Mouse (Mus musculus): ENCODE data around the gene Thbs3.

Thbs3 gene

GRCm38 (mm10) chr3:89226900-89227299 lies 11.9 kb downstream of the Thbs3 start, which contains the start of gene Mtx1:
Gene Mtx1 (minus strand): TSS chr3:89227088.
- DNase-seq (ENCODE audit: low spot score in 2 of 2): no peak

DNA sequence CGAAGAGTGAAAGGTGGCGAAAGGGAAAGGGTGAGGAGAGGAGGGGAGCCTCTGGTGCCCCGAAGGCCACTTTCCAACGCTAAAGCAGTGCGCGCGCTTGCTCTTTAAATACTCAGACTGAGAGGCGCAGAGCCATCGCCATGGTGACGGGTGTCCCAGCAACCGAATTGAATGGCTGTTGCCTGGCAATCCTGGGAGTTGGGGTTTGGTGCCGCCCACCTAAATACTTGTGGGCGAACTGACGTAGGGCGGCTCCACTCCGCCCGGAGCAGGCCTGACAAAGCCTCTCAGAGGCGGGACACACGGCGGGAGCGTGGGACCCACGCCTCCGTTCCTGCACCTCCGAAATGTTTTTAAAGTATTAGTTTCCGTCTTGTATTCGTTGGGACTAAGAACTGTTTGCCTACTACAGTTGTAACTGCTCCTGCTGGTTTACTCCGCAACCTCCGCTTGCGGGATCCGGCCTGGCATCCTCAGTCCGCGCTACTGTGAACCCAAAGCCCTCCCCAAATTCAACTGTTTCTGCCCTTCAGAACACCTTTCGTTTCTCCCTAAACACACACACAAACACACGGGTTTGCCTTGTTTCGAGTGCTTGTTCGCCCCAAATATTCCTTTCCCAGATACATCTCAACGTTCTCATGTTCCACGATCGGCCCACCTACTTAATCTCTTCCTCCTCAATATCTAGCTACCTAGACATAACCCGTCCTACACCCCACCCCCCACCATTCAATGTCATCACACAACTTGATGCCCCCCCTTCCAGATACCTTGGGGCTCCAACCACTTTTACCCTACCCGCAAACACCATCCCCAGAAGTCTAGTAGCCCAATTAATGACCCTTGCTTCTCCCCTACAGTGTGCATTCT lies 12.6 kb downstream of the Thbs3 start:
- DNase-seq (ENCODE audit: low spot score in 2 of 2): peak; percentile 89 to 96

- peak; percentile 88 for DNase-seq (ENCODE audit: low spot score in 2 of 2)
Measured at GRCm38 (mm10) chr3:89228180-89228549, 13.2 kb downstream of the Thbs3 start.

GRCm38 (mm10) chr3:89228836-89229235 lies 13.9 kb downstream of the Thbs3 start, which contains the start of gene Muc1:
Gene Muc1 (plus strand): TSS chr3:89229057.
- no peak for DNase-seq (ENCODE audit: low spot score in 2 of 2)

DNA sequence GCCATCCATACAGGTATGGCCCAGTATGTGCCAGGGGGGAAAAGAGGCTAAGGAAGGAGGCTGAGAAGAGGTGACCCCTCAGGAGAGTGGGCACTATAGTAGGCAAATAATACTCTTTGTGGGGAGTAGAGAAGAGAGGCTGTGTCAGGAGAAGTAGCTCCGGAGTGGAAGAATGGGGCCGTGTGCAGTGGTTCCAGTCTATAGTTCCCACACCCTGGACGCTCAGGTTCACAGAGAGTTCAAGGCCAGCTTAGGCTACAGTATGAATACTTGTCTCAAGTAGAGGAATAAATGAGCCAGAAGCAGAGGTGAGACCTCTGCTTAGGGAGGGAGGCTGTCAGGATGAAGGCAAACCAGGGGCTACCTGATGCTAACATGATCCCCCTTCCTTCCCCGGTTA lies 14.3 kb downstream of the Thbs3 start:
- no peak for DNase-seq (ENCODE audit: low spot score in 2 of 2)

- DNase-seq (ENCODE audit: low spot score in 2 of 2): no peak
Measured at GRCm38 (mm10) chr3:89230561-89230960, 15.6 kb downstream of the Thbs3 start.

DNA sequence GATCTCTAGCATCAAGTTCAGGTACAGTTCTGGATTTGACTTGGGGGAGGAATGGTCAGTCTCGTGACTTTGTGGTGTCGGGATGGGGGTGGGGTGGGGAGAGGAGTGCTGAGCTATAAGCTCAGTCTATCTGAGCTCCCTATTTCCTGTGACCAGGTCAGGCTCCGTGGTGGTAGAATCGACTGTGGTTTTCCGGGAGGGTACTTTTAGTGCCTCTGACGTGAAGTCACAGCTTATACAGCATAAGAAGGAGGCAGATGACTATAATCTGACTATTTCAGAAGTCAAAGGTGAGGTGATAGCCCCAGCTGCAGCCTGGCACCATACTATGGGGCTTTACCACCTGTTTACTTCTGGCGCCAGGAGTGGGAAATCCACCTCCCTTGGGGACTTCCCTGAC lies 16.4 kb downstream of the Thbs3 start:
- DNase-seq (ENCODE audit: low spot score in 2 of 2): no peak

DNA sequence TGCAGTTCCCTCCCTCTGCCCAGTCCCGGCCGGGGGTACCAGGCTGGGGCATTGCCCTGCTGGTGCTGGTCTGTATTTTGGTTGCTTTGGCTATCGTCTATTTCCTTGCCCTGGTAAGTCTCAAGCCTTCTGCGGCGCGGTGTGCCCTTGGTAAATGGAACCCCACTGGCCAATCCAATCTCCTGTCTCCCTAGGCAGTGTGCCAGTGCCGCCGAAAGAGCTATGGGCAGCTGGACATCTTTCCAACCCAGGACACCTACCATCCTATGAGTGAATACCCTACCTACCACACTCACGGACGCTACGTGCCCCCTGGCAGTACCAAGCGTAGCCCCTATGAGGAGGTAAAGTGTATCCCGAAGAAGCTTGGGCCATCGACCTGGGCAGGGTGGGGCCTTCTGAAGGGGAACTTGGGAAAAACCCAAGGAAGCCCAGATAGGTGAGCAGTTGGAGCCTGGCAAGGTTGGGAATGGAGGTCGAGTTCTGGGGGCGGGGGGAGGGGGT lies 16.8 kb downstream of the Thbs3 start:
- no peak for DNase-seq (ENCODE audit: low spot score in 2 of 2)

GRCm38 (mm10) chr3:89232614-89233013 lies 17.6 kb downstream of the Thbs3 start:
- DNase-seq (ENCODE audit: low spot score in 2 of 2): no peak

DNA sequence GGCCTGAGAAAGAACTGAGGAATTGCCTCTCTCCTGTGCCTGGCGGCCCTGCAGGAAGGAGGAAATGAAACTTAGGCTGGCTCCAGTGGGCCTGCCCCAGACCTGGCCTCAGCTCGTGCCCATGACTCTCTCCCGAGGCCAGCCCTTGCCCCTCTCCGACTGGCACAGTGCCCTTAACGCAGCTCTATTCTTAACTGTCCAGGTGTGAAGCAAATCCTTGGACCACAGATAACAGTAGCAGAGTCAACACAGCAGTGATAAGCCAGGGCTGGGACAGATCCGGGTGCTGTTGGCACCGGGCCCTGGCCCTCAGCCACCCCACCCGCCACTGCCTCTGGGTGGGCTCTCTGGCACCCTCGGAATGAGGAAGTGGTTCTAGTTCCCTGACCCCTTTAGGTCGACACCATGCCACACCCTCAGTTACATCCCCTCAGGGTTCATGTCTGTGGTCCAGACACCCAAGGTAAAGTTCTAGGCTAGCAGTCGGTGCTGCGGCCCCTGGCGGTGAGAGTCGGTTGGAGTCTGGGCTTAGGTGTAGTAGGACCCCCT lies 18.7 kb downstream of the Thbs3 start:
- no peak for DNase-seq (ENCODE audit: low spot score in 2 of 2)

DNA sequence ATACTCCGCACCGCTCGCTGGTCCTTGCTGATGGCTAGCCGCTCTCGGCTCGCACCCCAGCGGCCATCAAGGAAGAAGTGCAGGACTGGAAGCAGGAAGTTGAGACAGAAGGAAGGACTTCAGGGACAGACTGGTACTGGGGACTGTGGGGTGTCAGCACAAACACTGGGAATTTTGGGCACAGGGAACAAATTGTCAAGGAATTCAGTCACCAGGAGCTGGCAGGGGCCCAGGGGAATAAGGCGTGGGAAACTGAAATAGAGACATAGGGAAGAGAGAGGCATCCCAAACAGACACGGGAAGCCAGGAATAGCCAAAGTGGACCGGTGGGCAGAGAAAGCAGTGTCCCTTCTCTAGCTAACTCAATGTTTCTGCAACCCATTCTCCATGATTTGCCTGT lies 21.5 kb downstream of the Thbs3 start:
- DNase-seq (ENCODE audit: low spot score in 2 of 2): peak in 1 of 2 experiments; percentile 66

DNA sequence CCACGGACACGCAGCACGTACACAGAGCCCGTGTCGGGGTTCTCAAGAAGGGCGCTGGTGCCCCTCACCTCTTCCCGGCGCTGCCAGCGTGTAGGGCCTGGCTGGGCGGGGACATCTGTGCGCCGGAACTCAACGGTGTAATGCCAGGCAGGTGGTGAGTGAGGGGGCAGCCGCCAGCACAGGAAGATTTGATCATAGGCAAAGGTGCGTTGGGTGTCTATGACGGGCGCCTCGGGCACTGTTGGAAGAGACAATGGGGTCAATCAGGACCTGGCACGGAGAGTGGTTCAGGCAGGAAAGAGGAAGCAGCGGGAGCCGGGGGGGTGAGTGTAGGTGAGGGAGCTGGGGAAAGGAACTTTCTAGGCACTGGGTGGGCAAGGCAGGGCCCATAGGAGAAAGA lies 22.7 kb downstream of the Thbs3 start:
- no peak for DNase-seq (ENCODE audit: low spot score in 2 of 2)

DNA sequence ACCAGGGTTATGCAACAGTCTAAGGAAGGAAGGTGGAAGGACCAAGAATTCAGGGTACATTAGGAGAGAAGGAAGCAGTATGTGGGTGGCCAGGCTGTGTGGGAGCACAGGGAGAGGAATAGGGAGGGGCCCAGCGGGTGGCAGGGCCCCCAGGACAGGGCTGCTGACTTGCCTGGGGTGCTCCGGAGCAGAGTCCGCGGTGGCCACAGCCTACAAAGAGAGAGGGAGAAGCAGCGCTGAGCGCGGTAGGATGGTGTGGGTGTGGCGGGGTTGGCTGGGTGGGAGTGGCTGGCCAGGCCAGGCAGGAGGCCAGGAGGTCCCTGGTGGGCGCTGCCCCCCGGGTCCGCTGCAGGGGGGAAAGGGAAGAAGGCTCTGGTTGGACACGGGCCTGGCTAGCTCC lies 23.5 kb downstream of the Thbs3 start:
- DNase-seq (ENCODE audit: low spot score in 2 of 2): no peak

DNA sequence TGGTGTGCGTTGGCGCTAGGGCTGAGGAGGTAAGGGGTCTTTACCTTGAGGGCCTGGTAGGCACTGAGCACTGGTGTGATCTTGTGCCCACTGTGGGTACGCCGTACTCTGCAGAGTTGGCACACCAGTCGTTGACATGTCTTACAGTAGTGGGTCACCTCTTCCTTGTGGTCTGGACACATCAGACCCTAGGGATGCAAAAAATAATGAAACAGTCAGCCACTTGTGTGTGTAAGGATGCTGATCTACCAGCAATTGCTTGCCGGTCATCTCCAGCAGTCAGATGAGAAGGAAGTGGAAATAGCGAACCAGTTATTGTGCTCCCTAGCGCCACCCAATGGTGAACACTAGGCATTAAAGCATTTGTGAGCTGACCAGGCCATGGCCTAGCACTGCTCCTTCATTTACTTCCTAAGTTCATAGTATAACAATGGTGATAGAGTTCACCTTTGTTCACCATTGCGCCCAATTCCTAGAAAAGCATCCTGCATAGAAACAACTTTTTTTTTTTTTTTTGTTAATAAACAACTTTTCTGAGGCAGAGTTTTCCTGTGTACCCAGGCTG lies 27.4 kb downstream of the Thbs3 start:
- DNase-seq (ENCODE audit: low spot score in 2 of 2): no peak

- DNase-seq (ENCODE audit: low spot score in 2 of 2): no peak
Measured at GRCm38 (mm10) chr3:89243609-89244008, 28.6 kb downstream of the Thbs3 start.

- no peak for DNase-seq (ENCODE audit: low spot score in 2 of 2)
Measured at GRCm38 (mm10) chr3:89244158-89244981, 29.4 kb downstream of the Thbs3 start.

GRCm38 (mm10) chr3:89244982-89245687 lies 30.2 kb downstream of the Thbs3 start:
- no peak for DNase-seq (ENCODE audit: low spot score in 2 of 2)

- DNase-seq (ENCODE audit: low spot score in 2 of 2): peak; percentile 68 to 73
Measured at GRCm38 (mm10) chr3:89245688-89246171, 30.8 kb downstream of the Thbs3 start, which contains the start of gene Krtcap2. Gene Krtcap2 (plus strand): TSS chr3:89245966.

GRCm38 (mm10) chr3:89246261-89247100 lies 31.5 kb downstream of the Thbs3 start, which contains the start of gene Trim46:
Gene Trim46 (minus strand): TSS chr3:89246309.
- DNase-seq (ENCODE audit: low spot score in 2 of 2): peak; percentile 92 to 93

- DNase-seq (ENCODE audit: low spot score in 2 of 2): no peak
Measured at GRCm38 (mm10) chr3:89247466-89247865, 32.5 kb downstream of the Thbs3 start.

Measured in frontal cortex, postnatal 36 days (tissue).